Mouse (Mus musculus): Measurements from ENCODE around the gene Ube2cbp. TPM values are rescaled to one million over a fixed set of nuclear protein-coding genes. Genes with fewer than 3 reads are reported as not detected.

Ube2cbp gene
- polyA plus RNA-seq, 1 experiment = 2.2 TPM

GRCm38 (mm10) chr9:86438337-86439009 lies 26.3 kb downstream of the Ube2cbp start:
- TF ChIP-seq CTCF (IDR thresholded peaks at IDR 0.05; ENCODE audit: extremely low read depth, insufficient read depth, low read length) (no peak), POLR2A (IDR thresholded peaks at IDR 0.05; ENCODE audit: extremely low read depth, insufficient read depth, low read length) (no peak)
- Histone ChIP-seq H3K4me1 (ENCODE audit: control insufficient read depth, insufficient read depth, low read length) (no peaks in the 10 kb centered on the region), H3K4me3 (ENCODE audit: insufficient read depth, low read length) (no peak overlapping the region), H3K27ac (ENCODE audit: insufficient read depth, low read length) (no peak overlapping the region)

- H3K27ac ChIP-seq (ENCODE audit: insufficient read depth, low read length) = no peak overlapping the region
- H3K4me1 ChIP-seq (ENCODE audit: control insufficient read depth, insufficient read depth, low read length) = no peaks in the 10 kb centered on the region
- H3K4me3 ChIP-seq (ENCODE audit: insufficient read depth, low read length) = no peak overlapping the region
- TF ChIP-seq POLR2A (IDR thresholded peaks at IDR 0.05; ENCODE audit: extremely low read depth, insufficient read depth, low read length) = no peak
- no peak for TF ChIP-seq CTCF (IDR thresholded peaks at IDR 0.05; ENCODE audit: extremely low read depth, insufficient read depth, low read length)
Observed at GRCm38 (mm10) chr9:86436608-86437007, 28.1 kb downstream of the Ube2cbp start.

- Histone ChIP-seq H3K27ac (ENCODE audit: insufficient read depth, low read length) (no peak overlapping the region), H3K4me1 (ENCODE audit: control insufficient read depth, insufficient read depth, low read length) (no peaks in the 10 kb centered on the region), H3K4me3 (ENCODE audit: insufficient read depth, low read length) (no peak overlapping the region)
- no peak for TF ChIP-seq POLR2A (IDR thresholded peaks at IDR 0.05; ENCODE audit: extremely low read depth, insufficient read depth, low read length)
- TF ChIP-seq CTCF (IDR thresholded peaks at IDR 0.05; ENCODE audit: extremely low read depth, insufficient read depth, low read length) = no peak
Observed at GRCm38 (mm10) chr9:86435510-86435909, 29.2 kb downstream of the Ube2cbp start.

GRCm38 (mm10) chr9:86423331-86423730 lies 41.4 kb downstream of the Ube2cbp start:
- TF ChIP-seq POLR2A (IDR thresholded peaks at IDR 0.05; ENCODE audit: extremely low read depth, insufficient read depth, low read length) (no peak), CTCF (IDR thresholded peaks at IDR 0.05; ENCODE audit: extremely low read depth, insufficient read depth, low read length) (no peak)
- no peak overlapping the region for H3K4me3 ChIP-seq (ENCODE audit: insufficient read depth, low read length)
- no peak overlapping the region for H3K27ac ChIP-seq (ENCODE audit: insufficient read depth, low read length)
- no peaks in the 10 kb centered on the region for H3K4me1 ChIP-seq (ENCODE audit: control insufficient read depth, insufficient read depth, low read length)

- Histone ChIP-seq H3K27ac (ENCODE audit: insufficient read depth, low read length) (no peak overlapping the region), H3K4me1 (ENCODE audit: control insufficient read depth, insufficient read depth, low read length) (no peaks in the 10 kb centered on the region), H3K4me3 (ENCODE audit: insufficient read depth, low read length) (no peak overlapping the region)
- TF ChIP-seq CTCF (IDR thresholded peaks at IDR 0.05; ENCODE audit: extremely low read depth, insufficient read depth, low read length) = no peak
- no peak for TF ChIP-seq POLR2A (IDR thresholded peaks at IDR 0.05; ENCODE audit: extremely low read depth, insufficient read depth, low read length)
Observed at GRCm38 (mm10) chr9:86419366-86419765, 45.4 kb downstream of the Ube2cbp start.

GRCm38 (mm10) chr9:86417971-86418370 lies 46.8 kb downstream of the Ube2cbp start:
- no peaks in the 10 kb centered on the region for H3K4me1 ChIP-seq (ENCODE audit: control insufficient read depth, insufficient read depth, low read length)
- H3K4me3 ChIP-seq (ENCODE audit: insufficient read depth, low read length) = no peak overlapping the region
- H3K27ac ChIP-seq (ENCODE audit: insufficient read depth, low read length) = no peak overlapping the region
- TF ChIP-seq CTCF (IDR thresholded peaks at IDR 0.05; ENCODE audit: extremely low read depth, insufficient read depth, low read length) (no peak), POLR2A (IDR thresholded peaks at IDR 0.05; ENCODE audit: extremely low read depth, insufficient read depth, low read length) (no peak)

GRCm38 (mm10) chr9:86395785-86396184 lies 69.0 kb downstream of the Ube2cbp start:
- no peak overlapping the region for H3K4me3 ChIP-seq (ENCODE audit: insufficient read depth, low read length)
- H3K27ac ChIP-seq (ENCODE audit: insufficient read depth, low read length) = no peak overlapping the region
- peaks cover 2% of the 10 kb centered on the region; the same call in 1 of the 2 replicates for H3K4me1 ChIP-seq (ENCODE audit: control insufficient read depth, insufficient read depth, low read length)
- TF ChIP-seq POLR2A (IDR thresholded peaks at IDR 0.05; ENCODE audit: extremely low read depth, insufficient read depth, low read length) (no peak), CTCF (IDR thresholded peaks at IDR 0.05; ENCODE audit: extremely low read depth, insufficient read depth, low read length) (peak; percentile 29; the same call in 1 of the 2 replicates)

- peaks cover 2% of the 10 kb centered on the region; the same call in 1 of the 2 replicates for H3K4me1 ChIP-seq (ENCODE audit: control insufficient read depth, insufficient read depth, low read length)
- TF ChIP-seq CTCF (IDR thresholded peaks at IDR 0.05; ENCODE audit: extremely low read depth, insufficient read depth, low read length) (no peak), POLR2A (IDR thresholded peaks at IDR 0.05; ENCODE audit: extremely low read depth, insufficient read depth, low read length) (no peak)
- no peak overlapping the region for H3K4me3 ChIP-seq (ENCODE audit: insufficient read depth, low read length)
- no peak overlapping the region for H3K27ac ChIP-seq (ENCODE audit: insufficient read depth, low read length)
Observed at GRCm38 (mm10) chr9:86395012-86395411, 69.7 kb downstream of the Ube2cbp start.

GRCm38 (mm10) chr9:86393586-86394272 lies 71.0 kb downstream of the Ube2cbp start:
- Histone ChIP-seq H3K4me3 (ENCODE audit: insufficient read depth, low read length) (no peak overlapping the region), H3K4me1 (ENCODE audit: control insufficient read depth, insufficient read depth, low read length) (peaks cover 2% of the 10 kb centered on the region; the same call in 1 of the 2 replicates), H3K27ac (ENCODE audit: insufficient read depth, low read length) (no peak overlapping the region)
- TF ChIP-seq CTCF (IDR thresholded peaks at IDR 0.05; ENCODE audit: extremely low read depth, insufficient read depth, low read length) (no peak), POLR2A (IDR thresholded peaks at IDR 0.05; ENCODE audit: extremely low read depth, insufficient read depth, low read length) (no peak)

- H3K4me1 ChIP-seq (ENCODE audit: control insufficient read depth, insufficient read depth, low read length) = peaks cover 2% of the 10 kb centered on the region; the same call in 1 of the 2 replicates
- H3K4me3 ChIP-seq (ENCODE audit: insufficient read depth, low read length) = no peak overlapping the region
- TF ChIP-seq POLR2A (IDR thresholded peaks at IDR 0.05; ENCODE audit: extremely low read depth, insufficient read depth, low read length) = no peak
- no peak for TF ChIP-seq CTCF (IDR thresholded peaks at IDR 0.05; ENCODE audit: extremely low read depth, insufficient read depth, low read length)
- no peak overlapping the region for H3K27ac ChIP-seq (ENCODE audit: insufficient read depth, low read length)
Observed at GRCm38 (mm10) chr9:86391467-86391866, 73.3 kb downstream of the Ube2cbp start.
